Mouse (Mus musculus) lung, postnatal 0 days (tissue): ENCODE measurements around the gene Hsd17b2.

Source experiments
- CTCF ChIP-seq: IDR thresholded peaks from 2 replicates; pipeline ENCODE4 v1.5.1; 2016; ENCODE audit warnings: antibody characterized with exemption, mild to moderate bottlenecking
- EP300 ChIP-seq: IDR thresholded peaks from 2 replicates; pipeline ENCODE4 v1.6.1; 2016; ENCODE audit warnings: antibody characterized with exemption, mild to moderate bottlenecking, control low read depth

DNA sequence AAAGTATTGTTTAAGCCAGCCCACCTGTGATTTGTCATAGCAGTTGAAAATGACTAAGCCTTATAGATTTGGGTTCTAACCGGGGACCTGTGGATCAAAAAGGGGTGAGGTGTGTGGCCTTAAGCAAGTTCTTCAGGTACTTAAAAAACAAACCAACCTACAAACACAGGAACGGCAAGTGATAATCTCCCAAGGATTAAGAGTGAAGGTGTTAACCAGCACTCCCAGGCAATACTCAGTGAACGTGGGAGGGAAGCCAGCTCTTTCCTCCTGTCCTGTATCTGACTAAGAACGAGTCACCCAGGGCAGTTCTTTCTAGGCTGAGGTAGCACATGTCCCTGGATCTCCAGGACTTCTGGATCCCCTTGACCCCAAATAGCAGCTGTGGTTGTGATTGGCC lies 62.9 kb downstream of the Hsd17b2 start:
- TF ChIP-seq CTCF (no peak), EP300 (no peak)
